Mouse (Mus musculus): ENCODE data around the gene Dgcr2.
A peak's percentile ranks its signal among the peaks of the same experiment; 100 is the strongest.

The Dgcr2 gene

DNA sequence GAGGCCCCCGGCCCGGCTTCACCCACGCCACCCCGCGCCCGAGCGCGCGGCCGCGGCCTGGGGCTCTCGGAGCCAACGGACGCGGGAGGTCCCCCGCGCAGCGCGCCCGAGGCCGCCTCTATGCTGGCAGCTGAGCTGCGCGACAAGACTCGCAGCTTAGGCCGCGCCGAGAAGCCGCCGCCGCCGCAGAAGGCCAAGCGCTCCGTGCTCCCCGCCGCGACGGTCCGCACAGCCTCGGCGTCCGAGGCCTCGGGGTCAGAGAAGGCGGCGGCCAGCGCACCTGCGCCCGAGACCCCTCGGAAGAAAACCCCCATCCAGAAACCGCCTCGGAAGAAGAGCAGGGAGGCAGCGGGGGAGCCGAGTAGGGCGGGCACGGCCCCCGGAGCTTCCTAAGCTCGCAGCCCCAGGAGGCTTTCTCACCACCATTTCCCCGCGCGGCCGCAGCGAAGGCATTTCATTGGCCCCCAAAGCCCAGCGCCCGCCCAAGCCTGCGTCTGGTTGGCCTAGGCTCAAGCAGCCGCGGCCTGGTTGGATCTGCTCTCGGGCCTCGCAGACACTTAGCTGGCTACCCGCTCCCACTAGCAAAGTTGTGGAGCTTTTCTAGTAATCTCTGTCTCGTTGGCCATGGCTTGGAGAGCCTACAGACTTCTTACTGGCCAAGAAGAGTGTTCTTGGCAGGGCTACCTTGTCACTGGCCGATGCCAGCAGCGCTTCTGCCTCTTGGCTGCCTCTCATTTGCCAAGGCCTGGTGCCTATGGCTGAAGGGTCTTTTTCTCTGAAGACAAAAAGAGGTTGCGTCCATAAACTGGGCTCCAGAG lies 91.0 kb downstream of the Dgcr2 start:
- peak; percentile 47 to 80 for DNase-seq (ENCODE audit: low spot score in 2 of 2)

DNA sequence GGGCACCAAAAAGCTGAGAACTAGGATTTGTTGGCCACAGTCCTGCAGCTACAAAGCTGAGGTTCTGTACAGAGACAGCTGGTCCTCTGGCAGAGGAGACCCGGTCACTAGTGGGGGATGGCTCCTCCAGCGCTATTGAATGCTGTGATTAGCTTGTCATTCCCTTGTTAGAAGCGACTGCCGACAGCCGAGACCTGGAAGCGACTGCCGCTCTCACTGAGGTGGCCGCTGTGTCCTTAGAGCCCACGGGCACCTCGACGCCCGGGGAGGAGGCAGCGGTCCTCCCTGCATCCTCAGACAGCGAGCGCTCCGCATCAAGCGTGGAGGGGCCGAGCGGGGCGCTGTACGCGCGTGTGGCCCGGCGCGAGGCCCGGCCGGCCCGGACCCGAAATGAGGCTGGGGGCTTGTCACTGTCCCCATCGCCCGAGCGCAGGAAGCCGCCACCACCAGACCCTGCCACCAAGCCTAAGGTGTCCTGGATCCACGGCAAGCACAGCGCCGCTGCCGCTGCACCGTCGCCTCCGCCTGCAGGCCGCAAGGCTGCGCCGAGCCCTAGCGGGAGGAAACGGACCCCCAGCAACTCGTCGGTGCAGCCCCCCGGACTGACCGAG lies 91.7 kb downstream of the Dgcr2 start:
- no peak for DNase-seq (ENCODE audit: low spot score in 2 of 2)

DNA sequence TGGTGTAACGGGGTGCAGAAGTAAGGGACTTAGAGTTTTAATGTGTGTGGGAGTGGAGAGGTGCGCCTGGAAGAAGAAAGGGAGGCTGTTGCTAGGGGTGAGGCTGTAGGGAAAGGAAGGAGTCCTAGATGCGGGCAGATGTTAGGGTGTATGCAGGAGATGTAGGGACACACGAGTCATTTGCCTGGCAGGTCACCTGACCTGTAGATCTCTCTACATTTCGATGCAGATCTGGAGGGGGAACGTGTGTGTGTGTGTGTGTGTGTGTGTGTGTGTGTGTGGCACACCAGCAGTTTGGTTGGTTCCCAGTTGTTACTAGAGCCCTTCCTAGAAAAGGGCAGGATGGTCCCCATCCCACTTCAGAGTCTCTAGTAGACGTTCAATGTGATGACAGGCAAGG lies 93.4 kb downstream of the Dgcr2 start:
- no peak for DNase-seq (ENCODE audit: low spot score in 2 of 2)

DNA sequence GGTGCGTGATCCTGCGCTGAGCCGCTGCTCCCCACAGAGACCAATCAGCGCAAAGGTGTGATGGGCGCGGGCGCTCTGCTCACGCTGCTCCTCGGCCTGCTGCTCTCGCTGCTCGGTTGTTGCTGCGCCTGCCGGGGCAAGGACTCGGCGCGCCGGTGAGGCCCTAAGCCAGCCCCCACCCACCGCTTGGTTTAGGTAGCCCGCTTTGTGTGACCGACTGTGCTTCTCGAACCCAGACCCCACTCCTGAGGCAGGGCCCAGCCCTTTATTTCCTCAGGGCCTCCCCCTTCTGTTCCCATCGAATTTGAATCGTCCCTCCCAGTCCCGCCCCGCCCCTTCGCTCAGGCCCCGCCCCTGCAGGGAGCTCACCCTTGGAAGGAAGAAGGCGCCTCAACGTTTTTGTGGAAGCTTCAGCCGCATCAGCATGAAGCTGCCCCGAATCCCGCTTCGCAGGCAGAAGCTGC lies 93.9 kb downstream of the Dgcr2 start:
- no peak for DNase-seq (ENCODE audit: low spot score in 2 of 2)

DNA sequence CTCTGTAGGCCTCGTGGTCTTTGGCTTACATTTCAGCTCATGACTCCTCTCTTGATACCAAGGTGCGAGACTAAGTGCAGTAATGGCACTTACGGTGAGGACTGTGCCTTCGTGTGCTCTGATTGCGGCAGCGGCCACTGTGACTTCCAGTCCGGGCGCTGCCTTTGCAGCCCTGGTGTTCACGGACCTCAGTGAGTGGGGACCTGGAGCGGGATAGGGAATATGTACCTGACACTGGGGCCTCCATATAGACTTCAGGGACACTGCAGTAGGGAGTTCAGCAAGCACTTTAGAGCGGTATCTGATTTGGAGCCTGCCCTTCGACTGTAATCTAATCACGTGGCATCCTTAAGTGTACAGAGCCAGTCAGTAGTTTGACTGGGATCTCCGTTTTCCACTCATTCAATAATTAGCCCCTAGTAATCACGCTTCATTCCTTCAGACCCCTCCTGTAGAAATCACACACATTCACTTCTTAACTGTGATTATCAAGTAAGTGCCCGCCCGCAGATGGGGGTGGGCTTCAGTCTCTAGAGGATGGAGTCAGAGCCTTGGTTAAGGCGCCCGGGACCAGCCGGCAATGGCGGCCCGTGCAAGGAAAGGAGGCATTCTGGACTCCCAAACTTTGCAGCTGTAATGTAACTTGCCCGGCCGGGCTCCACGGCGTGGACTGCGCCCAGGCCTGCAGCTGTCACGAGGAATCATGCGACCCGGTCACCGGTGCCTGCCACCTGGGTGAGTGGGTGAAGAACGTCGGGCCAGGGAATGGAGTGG lies 94.5 kb downstream of the Dgcr2 start:
- DNase-seq (ENCODE audit: low spot score in 2 of 2) = no peak

DNA sequence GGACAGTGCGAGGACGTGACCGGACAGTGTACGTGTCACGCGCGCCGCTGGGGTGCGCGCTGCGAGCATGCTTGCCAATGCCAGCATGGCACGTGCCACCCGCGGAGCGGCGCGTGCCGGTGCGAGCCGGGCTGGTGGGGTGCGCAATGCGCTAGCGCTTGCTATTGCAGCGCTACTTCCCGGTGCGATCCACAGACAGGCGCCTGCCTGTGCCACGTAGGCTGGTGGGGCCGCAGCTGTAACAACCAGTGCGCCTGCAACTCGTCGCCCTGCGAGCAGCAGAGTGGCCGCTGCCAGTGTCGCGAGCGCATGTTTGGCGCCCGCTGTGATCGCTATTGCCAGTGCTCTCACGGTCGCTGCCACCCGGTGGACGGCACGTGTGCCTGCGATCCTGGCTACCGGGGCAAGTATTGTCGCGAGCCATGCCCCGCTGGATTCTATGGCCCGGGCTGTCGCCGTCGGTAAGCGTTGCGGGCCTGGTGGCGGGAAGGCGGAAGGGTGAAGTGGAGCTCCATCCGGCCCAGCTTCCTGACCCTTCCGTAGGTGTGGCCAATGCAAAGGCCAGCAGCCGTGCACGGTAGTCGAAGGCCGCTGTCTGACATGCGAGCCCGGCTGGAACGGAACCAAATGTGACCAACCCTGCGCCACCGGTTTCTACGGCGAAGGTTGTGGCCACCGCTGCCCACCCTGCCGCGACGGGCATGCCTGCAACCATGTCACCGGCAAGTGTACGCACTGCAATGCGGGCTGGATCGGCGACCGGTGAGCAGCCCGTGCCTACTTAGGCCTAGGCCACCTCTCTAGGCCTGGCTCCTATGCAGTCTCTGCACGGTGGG lies 95.3 kb downstream of the Dgcr2 start:
- peak in 1 of 2 experiments; percentile 21 for DNase-seq (ENCODE audit: low spot score in 2 of 2)

DNA sequence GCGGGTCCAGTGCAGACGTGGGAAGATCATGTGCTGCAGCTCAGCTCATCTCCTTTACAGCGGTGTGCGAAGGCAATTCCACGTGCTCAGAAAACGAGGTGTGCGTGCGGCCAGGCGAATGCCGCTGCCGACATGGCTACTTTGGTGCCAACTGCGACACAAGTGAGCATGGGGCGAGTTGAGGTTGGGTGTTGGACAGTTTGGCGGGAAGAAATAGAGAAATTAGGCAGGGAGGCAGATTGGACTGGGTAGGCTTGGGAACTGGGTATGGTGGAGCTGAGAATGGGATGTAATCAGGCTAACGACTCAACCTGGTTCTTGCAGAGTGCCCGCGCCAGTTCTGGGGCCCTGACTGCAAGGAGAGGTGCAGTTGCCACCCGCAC lies 95.9 kb downstream of the Dgcr2 start:
- no peak for DNase-seq (ENCODE audit: low spot score in 2 of 2)

DNA sequence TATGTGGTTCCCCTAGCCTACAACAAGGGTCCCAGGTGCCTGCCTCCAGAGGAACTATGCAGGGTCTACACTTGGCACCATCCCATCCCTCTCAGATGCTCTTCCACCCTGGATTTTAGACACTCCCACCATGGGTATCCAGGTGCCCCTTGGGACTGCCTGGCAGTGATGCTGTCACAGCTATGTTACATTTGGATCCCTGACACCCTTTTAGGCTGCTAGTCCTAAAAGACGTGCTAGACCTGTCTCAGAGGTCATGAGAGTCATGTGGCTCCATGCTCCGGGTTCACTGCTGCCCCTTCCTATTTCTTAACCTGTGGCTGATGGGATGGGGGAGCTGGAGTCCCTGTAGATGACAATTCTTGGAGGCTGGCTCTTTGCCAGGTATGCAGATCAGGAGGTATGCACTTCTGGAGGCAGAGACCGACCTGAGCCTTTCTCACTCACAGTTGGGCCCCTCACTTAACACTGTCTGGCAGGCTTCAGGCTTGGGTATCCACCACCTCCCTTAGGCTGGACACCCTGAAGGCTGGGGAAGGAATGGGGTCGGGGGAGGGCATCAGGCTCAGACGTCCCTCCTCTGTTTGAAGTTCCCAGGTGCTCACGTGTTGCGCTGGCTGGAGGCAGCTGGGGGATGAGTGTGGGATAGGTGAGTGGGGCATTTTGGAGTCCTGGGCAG lies 96.4 kb downstream of the Dgcr2 start:
- no peak for DNase-seq (ENCODE audit: low spot score in 2 of 2)

DNA sequence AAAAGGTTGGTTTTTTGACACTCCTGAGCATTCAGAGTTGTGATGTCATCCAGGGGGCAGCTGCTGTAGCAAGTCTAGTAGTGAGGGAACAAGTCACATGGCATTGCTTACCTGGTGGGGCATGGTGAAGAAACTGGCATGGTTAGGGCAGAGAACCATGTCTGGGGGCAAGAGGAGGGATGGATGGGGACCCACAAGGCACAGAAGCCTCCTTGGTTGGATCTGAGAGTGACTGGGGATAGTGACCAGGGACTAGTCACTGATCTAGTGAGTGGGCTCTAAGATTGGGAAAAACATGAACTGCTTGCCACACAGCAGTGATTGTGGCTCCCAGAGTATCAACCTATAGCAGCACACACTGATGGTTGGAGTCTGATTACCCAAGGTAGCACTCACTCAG lies 98.8 kb downstream of the Dgcr2 start:
- DNase-seq (ENCODE audit: low spot score in 2 of 2) = no peak

DNA sequence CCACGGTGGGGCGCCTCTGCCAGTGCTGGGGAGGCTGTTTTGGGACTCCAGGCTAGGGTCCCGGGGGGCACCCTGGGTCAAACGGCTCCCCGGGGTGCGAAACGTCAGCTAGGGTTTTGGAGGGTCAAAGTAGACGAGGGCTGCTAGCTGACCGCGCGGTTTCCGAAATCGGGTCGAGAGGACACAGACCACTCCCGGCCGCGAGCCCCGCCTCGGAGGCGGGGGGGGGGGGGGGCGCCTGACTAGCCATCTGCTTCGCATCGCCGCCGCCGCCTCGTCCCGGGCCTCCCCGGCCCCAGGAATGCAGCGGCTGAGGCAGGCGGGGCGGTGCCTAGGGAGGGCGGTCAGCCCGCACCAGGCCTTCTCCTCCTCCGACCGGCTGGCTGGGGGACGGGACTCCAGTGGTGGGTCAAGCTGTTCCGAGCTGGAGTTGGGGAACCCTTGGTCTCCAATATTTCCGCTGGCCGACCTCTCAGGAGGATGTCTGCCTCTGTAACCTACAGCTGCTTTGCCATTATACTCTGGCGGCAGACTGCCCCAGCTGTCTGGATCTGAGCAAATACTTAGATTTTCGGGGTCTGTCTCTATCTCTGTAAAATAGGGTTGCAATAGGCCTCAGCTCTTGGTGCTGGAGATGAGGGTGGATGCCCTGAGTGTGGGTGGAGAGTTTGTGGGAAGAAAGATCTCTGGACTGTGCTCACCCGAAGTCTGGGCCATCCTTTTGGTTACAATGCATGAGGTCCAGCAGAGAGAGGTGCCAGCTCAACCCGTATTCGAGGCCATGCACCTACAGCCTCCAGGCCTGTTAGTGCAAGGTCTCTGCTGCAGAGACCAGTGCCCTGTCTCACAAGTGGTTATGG lies 99.8 kb downstream of the Dgcr2 start:
- peak in 1 of 2 experiments; percentile 53 for DNase-seq (ENCODE audit: low spot score in 2 of 2)

DNA sequence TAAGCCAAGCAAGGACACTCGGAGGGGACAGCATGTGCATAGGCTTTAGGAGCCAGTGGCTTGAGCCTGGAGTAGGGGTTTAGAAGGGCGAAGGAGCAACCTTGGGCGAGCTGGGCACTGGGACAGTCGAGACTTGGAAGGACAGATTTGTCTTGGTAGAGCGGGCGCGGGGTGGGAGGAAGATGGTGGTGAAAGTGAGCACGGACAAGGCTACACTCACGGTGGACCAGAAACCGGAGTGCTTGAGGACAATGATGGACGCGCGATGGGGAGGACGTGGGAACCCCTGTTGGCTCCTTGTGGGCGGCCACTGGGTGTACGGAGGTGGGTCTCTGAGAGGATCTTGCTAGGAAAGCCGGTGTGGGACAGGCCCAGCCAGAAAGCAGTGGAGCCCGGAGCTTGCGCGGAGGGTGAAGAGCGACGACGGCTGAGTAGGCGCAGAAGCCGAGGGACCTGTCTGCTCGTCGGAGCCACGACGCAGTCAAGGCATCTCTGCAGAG lies 100.5 kb downstream of the Dgcr2 start:
- DNase-seq (ENCODE audit: low spot score in 2 of 2) = no peak

DNA sequence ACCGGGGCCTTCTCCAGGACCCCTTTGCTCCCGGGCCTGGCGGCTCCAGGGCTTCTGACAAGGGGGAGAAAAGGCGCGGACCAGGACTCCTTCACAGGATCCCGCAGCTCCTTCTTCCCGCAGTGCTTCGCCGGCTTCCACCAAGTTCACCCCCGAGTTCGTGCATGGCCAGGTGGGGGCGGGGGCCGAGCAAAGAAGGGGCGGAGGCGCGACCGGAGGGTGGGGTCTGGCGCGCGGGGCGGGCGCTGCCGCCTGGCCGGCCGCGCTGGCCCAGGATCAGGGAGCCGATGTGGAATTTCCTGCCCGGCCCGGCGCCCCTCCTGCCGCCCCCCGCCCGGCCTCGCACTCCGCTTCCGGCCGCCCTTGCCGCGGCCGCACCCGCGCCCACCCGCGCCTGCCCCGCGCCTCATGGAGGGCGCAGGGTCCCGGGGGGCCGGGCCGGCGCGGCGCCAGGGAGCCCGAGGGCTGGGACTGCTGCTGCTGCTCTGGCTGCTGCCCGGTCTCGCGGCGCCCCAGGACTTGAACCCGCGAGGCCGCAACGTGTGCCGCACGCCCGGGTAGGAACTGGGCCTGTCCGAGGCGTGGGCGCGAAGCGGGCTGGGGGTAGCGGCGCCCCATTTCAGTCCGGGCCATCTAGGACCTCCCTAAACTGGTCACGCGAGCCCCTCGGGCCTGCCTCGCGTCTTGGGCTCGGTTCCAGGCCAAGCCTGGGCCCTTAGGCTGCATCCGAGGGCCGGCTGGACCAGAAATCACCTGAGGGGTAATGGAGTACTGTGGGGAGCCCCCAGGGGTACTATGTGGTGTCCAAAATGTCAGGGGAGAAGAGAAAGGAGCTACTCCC lies 101.2 kb downstream of the Dgcr2 start, which contains the start of gene Scarf2:
TSS of gene Scarf2 (plus strand) at position 312 of the 841 bp plus-strand sequence.
- peak in 1 of 2 experiments; percentile 42 for DNase-seq (ENCODE audit: low spot score in 2 of 2)

DNA sequence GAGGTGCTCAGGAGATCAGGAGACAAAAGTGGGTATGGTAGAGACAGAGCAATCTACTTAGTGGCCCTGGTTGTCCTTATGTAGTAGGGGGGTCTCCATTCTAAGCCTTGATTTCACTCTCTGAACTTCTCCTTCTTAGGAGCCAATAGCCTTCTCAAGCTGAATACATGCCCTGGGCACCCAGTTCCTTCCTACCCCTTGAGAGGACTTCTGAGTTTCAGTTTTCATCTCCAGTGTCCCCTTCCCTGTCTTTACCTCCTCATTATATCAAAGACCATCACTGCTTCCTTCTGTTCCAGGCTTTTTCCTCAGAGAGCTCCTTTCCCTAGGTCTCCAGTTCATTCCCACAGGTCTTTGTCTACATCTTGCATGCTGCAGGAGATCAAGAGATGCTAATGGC lies 101.8 kb downstream of the Dgcr2 start:
- no peak for DNase-seq (ENCODE audit: low spot score in 2 of 2)

DNA sequence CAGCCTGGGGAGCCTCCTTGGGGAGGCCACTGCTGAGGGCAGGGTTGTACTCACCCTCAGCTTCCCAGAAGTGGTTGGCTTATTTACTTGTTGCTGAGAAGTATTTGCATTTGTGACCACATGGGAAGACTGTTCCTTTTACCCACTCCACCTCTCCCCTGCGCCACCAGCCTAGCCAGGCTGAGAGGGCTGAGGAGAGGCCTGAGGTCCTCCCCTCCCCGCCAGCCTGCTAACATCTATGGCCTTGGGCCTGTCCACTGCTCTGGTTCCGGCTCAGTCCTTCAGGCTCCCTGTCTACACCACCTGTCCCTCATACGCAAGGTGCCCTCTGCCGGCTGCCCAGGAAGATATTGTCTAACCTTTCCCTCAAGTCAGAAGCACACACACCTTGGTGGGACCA lies 102.7 kb downstream of the Dgcr2 start:
- DNase-seq (ENCODE audit: low spot score in 2 of 2) = no peak

DNA sequence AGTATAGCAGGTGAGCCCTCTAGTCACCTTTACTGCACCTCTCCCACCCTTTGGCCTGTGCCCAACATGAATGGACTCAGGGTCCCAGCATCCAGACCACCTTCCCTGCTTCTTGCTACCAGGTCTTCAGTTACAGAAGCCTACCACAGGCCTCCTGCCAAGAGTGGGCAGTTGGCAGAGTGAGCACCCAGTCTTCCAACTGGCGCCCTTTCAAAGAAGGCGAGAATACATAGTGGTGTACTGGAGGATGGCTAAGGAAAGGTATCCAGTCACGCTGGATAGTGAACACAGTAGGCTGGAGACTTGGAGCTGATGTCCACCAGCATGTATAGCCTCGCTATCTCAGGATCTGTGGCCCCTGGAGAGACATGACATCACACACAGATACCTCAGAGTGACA lies 104.3 kb downstream of the Dgcr2 start:
- no peak for DNase-seq (ENCODE audit: low spot score in 2 of 2)

DNA sequence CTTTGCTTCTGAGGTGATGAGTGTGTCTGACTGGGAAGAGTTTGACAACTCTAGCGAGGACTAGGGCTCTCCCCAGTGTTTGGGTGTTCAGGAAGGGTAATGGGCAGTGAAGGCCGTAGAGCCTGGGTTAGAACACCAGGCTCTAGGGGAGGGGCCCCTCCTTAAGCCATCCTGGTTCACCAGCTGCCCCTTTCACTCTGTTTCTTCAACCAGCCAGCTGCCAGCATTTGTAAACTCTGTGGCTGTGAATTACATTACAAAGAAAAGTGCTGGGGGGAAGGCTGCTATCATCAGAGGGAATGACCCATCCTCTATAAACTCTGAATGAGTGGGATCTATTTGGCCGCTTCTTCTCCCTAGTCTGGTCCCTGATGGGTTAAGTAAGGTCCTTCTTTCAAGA lies 105.6 kb downstream of the Dgcr2 start:
- no peak for DNase-seq (ENCODE audit: low spot score in 2 of 2)
